Mouse (Mus musculus) forebrain, embryonic 10.5 days (tissue): ENCODE measurements around the gene Lman2. TPM values are rescaled to one million over a fixed set of nuclear protein-coding genes. Genes with fewer than 3 reads are reported as not detected.

Experiments used
- DNase-seq: peaks from one replicate; pipeline ENCODE4 v3.0.0-alpha.2; 2017; ENCODE audit warnings: low spot score; ENCODE audit errors: extremely low spot score
- H3K27ac ChIP-seq: fragments of 300-500 bp; sonication (generic); 2 replicates; pipeline ENCODE4 v1.5.1; 2016; ENCODE audit warnings: mild to moderate bottlenecking
- H3K27me3 ChIP-seq: fragments of 300-500 bp; sonication (generic); 2 replicates; pipeline ENCODE4 v1.6.1; 2016; ENCODE audit warnings: mild to moderate bottlenecking; ENCODE audit not compliant: poor library complexity, severe bottlenecking
- H3K36me3 ChIP-seq: fragments of 300-500 bp; sonication (generic); replicated peaks from 2 replicates; pipeline ENCODE4 v1.6.1; 2016; ENCODE audit warnings: mild to moderate bottlenecking, moderate library complexity
- H3K4me1 ChIP-seq: fragments of 300-500 bp; sonication (generic); 2 replicates; pipeline ENCODE4 v1.6.1; 2016
- H3K4me3 ChIP-seq: fragments of 300-500 bp; sonication (generic); 2 replicates; pipeline ENCODE4 v1.5.1; 2016; ENCODE audit warnings: mild to moderate bottlenecking, moderate library complexity
- H3K9me3 ChIP-seq: fragments of 300-500 bp; sonication (generic); 2 replicates; pipeline ENCODE4 v1.6.1; 2016; ENCODE audit warnings: mild to moderate bottlenecking, moderate library complexity
- WGBS: fragments of 180-500 bp; shearing (Covaris S2); methylation state at CpG from one replicate; pipeline ENCODE4 v1.1.7; 2016; 5-methylcytosine and 5-hydroxymethylcytosine counted together
- polyA plus RNA-seq: library from polyadenylated mRNA; unstranded; fragments of >200 nt; fragmentation: Nextera tagmentation; extraction: Ambion mirVana; gene quantifications from 2 replicates; pipeline ENCODE4 v1.2.1, GENCODE M21; 2016

Gene Lman2
- polyA plus RNA-seq, 1 experiment from 2014 or later, result 97.8 TPM

DNA sequence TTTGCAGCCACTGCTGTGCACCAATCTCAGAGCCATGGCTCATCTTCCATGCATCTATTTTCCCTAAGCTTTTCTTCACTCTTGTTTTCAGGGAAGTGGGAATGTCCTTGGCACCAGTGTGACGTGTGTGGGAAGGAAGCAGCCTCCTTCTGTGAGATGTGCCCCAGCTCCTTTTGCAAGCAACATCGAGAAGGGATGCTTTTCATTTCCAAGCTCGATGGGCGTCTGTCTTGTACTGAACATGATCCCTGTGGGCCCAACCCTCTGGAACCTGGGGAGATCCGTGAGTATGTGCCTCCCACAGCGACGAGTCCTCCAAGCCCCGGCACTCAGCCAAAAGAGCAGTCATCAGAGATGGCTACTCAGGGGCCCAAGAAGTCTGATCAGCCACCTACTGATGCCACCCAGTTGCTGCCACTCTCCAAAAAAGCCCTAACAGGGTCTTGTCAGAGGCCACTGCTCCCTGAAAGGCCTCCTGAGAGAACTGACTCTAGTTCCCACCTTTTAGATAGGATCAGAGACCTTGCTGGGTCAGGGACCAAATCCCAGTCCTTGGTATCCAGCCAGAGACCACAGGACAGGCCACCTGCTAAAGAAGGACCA lies 50.5 kb downstream of the Lman2 start:
- H3K4me1 ChIP-seq, result no peaks in the 10 kb centered on the region
- H3K27ac ChIP-seq, result no peak overlapping the region
- peaks cover 100% of the 10 kb centered on the region for H3K36me3 ChIP-seq
- DNase-seq, result no peak
- no peak overlapping the region for H3K4me3 ChIP-seq
- WGBS, result 92% methylated on average over 8 of the region's 8 CpGs
- no peaks in the 10 kb centered on the region for H3K9me3 ChIP-seq
- H3K27me3 ChIP-seq, result no peaks in the 10 kb centered on the region

DNA sequence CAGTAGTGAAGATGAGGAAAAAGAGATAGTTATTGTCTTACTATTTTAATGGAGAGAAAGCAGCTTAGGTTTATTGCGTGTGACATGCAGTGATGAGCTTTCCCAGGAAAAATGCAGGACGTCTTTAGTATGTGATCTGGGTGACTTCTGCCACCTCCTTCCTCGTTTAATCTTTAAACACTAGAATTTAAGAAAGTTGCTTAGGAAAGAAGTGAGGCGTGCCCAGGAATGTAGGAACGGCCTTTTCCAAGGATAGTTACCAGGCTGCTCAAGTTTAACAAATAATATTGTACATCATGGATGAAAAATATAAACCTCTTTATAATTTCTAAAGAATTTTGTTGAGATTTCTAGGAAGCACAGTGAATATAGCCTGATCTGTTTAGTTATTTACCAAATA lies 61.7 kb downstream of the Lman2 start:
- Histone ChIP-seq H3K9me3 (no peaks in the 10 kb centered on the region), H3K4me3 (no peak overlapping the region), H3K27me3 (no peaks in the 10 kb centered on the region), H3K4me1 (no peaks in the 10 kb centered on the region), H3K36me3 (peaks cover 100% of the 10 kb centered on the region), H3K27ac (no peak overlapping the region)
- WGBS, result 95% methylated on average over 5 of the region's 5 CpGs
- no peak for DNase-seq

DNA sequence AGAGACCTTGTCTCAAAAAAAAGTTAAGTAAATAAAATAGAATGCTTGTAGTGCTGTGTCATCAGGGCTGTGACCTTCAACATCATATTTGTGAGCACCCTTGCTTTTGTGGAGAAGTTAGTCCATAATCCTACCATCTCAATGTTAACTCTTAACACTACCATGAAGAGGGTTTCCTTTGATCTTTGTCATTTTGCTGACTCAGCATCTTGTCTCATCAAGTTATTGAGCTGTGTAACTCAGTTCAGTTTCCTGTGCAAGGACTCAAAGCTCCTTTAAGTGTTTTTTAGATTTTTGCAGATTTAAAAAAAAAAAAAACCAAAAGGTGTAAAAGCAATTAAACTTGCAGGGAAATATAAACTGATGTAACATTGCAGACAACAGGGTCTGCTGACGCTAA lies 65.8 kb downstream of the Lman2 start:
- DNase-seq, result no peak
- Histone ChIP-seq H3K9me3 (no peaks in the 10 kb centered on the region), H3K4me1 (no peaks in the 10 kb centered on the region), H3K36me3 (peaks cover 99% of the 10 kb centered on the region), H3K27ac (no peak overlapping the region), H3K4me3 (no peak overlapping the region), H3K27me3 (no peaks in the 10 kb centered on the region)
- WGBS, result 89% methylated on average over 1 of the region's 1 CpGs

Other genes starting within 250 kb of the Lman2 start
- gene Gm17617, start 229.2 kb downstream of the Lman2 start, polyA plus RNA-seq, result not detected in 2 replicates
- gene Fgfr4, start 210.1 kb downstream of the Lman2 start, polyA plus RNA-seq, result 0.16 and 0.30 TPM in 2 replicates
- gene Nsd1, start 153.0 kb downstream of the Lman2 start, polyA plus RNA-seq, result 66.8 and 70.1 TPM in 2 replicates
- gene Prelid1, start 42.3 kb downstream of the Lman2 start, polyA plus RNA-seq, result 502 and 512 TPM in 2 replicates
- gene Rab24, start 40.8 kb downstream of the Lman2 start, polyA plus RNA-seq, result 67.1 and 76.5 TPM in 2 replicates
- 23.0 and 28.5 TPM in 2 replicates for gene Mxd3, start 33.0 kb downstream of the Lman2 start, polyA plus RNA-seq
- 0.34 and 0.58 TPM in 2 replicates for gene Rgs14, start 6.9 kb upstream of the Lman2 start, polyA plus RNA-seq
- gene Slc34a1, start 35.4 kb upstream of the Lman2 start, polyA plus RNA-seq, result not detected in 2 replicates
- gene Pfn3, start 52.4 kb upstream of the Lman2 start, polyA plus RNA-seq, result not detected in 2 replicates
- not detected in 2 replicates for gene F12, start 64.0 kb upstream of the Lman2 start, polyA plus RNA-seq
- 44.8 and 51.1 TPM in 2 replicates for gene Grk6, start 82.3 kb upstream of the Lman2 start, polyA plus RNA-seq
- gene Prr7, start 101.5 kb upstream of the Lman2 start, polyA plus RNA-seq, result 0.75 and 0.88 TPM in 2 replicates
- gene Dbn1, start 125.3 kb upstream of the Lman2 start, polyA plus RNA-seq, result 346 and 355 TPM in 2 replicates
- gene Pdlim7, start 150.9 kb upstream of the Lman2 start, polyA plus RNA-seq, result 200 and 209 TPM in 2 replicates
- 3.3 and 4.2 TPM in 2 replicates for gene Dok3, start 166.5 kb upstream of the Lman2 start, polyA plus RNA-seq
- gene Ddx41, start 173.9 kb upstream of the Lman2 start, polyA plus RNA-seq, result 96.5 and 98.2 TPM in 2 replicates
- gene Fam193b, start 208.3 kb upstream of the Lman2 start, polyA plus RNA-seq, result 55.6 and 57.8 TPM in 2 replicates
- gene Tmed9, start 210.9 kb upstream of the Lman2 start, polyA plus RNA-seq, result 129 and 141 TPM in 2 replicates
- gene B4galt7, start 237.1 kb upstream of the Lman2 start, polyA plus RNA-seq, result 26.6 and 28.9 TPM in 2 replicates